Mouse (Mus musculus) spleen, postnatal 10 days (tissue): Measurements from ENCODE around the gene Tctex1d1.

ENCODE experiments used
- DNase-seq, 2 experiments: peaks; one replicate each; pipeline ENCODE4 v3.0.0; 2021 to 2022; ENCODE audit warnings: low spot score in 2 of 2

The Tctex1d1 gene

DNA sequence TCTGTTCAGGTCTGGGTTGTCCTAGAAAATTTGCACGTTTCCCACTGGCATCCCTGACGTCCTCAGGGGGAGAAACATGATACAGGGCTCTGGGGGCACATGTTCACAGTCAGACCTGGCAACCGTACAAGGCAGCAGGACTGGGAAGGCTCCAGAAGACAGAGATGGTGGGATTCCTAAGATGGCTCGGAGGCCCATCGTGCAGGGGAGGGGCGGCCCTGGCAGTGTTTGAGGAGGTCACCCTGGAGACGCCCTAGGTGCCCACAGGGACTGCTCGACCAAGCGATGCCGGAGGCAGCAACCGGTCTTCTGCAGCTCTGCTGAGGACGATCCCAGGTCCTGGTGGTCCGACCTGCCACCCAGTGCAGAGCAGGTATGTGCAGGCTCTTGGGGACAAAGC lies at the start of gene Tctex1d1:
TSS of gene Tctex1d1 (plus strand) at position 167 of the 400 bp plus-strand sequence.
- no peak for DNase-seq

GRCm38 (mm10) chr4:102929491-102929890 lies 48.9 kb upstream of the Tctex1d1 start:
- no peak for DNase-seq

GRCm38 (mm10) chr4:102930679-102931078 lies 47.7 kb upstream of the Tctex1d1 start:
- DNase-seq, result no peak

DNA sequence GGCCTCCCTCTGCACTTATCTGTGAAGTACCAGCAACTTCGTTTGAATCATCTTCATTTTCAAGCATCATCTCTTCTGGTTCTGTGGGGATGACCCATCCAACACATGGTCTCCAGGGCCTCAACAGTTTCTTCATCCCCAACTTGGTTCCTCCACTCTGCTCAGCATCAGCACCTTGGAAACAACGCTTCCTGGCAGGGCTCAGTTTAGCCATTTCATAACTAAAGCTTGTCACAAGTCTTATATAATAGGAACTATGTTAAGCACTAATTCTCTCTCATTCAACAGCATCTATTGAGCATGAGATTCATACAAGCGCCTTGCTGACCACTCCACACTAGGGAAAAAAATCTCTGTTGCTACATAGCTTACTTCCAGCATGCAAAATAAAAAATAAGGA lies 38.1 kb upstream of the Tctex1d1 start:
- no peak for DNase-seq

GRCm38 (mm10) chr4:102940738-102941137 lies 37.7 kb upstream of the Tctex1d1 start:
- no peak for DNase-seq

DNA sequence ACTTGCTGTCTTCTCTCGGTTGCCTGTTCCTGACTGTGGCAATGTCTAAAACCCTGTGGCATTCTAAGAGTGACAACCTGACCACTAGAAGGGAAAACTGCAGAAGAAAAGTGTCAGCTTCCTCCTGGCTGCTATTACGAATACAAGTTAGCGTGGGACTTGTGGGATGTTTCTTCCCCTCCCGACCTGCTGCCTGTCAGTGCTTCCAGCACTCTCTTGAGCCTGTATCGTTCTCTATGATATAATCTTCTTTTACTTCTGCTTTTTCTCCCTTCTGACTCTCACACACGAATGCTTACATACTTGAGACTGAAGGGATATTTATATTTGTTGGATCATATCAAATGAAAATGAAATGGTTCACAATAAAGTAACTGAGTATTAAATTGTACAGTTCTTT lies 34.1 kb upstream of the Tctex1d1 start:
- DNase-seq, result no peak

GRCm38 (mm10) chr4:102952476-102952875 lies 25.9 kb upstream of the Tctex1d1 start:
- DNase-seq, result no peak

GRCm38 (mm10) chr4:102955294-102955956 lies 23.0 kb upstream of the Tctex1d1 start:
- DNase-seq, result no peak

- DNase-seq, result no peak
Measured at GRCm38 (mm10) chr4:102959409-102959808, 19.0 kb upstream of the Tctex1d1 start.

DNA sequence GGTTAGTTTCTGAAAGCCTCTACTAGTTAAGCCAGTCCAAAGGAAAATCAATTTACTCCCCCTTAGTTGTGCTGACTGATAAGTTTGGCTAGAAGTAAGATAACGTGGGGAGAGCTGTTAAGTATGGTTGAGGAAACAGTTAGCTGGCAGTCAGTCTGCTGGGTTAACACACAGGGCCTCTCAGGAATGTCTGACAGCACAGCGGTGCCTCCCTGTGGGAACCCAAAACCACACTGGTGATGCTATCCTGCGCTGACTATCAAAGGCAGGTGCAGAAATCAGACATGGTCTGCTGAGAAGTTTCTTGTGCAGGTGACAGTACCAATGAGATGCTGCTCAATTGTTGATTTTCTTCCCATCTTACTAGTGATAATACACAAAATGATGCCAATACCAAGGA lies 14.2 kb upstream of the Tctex1d1 start:
- no peak for DNase-seq

DNA sequence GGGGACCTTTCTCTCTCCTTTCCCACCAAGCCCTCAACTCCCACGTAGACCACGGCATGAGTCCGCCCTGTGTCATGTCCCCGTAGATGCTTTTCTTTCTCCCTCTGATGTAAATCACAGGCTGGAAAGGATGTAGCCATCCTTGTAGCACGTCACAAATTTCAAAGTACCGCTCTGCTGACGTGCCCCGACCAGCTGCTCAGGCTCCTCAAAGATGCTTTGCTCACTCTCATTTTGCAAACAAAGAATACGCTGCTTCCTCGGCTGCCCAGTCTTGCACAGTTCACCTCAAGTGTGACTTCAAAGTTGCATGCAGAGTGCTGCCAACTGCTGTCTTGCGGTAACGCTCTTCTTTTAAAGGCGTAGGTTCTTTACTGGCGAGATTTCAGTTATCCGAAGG lies 10.6 kb upstream of the Tctex1d1 start:
- no peak for DNase-seq

GRCm38 (mm10) chr4:102969599-102969998 lies 8.8 kb upstream of the Tctex1d1 start:
- DNase-seq, result no peak

- no peak for DNase-seq
Measured at GRCm38 (mm10) chr4:102971159-102971558, 7.2 kb upstream of the Tctex1d1 start.

- DNase-seq, result no peak
Measured at GRCm38 (mm10) chr4:102972071-102972470, 6.3 kb upstream of the Tctex1d1 start.

- DNase-seq, result no peak
Measured at GRCm38 (mm10) chr4:102974172-102974571, 4.2 kb upstream of the Tctex1d1 start.

DNA sequence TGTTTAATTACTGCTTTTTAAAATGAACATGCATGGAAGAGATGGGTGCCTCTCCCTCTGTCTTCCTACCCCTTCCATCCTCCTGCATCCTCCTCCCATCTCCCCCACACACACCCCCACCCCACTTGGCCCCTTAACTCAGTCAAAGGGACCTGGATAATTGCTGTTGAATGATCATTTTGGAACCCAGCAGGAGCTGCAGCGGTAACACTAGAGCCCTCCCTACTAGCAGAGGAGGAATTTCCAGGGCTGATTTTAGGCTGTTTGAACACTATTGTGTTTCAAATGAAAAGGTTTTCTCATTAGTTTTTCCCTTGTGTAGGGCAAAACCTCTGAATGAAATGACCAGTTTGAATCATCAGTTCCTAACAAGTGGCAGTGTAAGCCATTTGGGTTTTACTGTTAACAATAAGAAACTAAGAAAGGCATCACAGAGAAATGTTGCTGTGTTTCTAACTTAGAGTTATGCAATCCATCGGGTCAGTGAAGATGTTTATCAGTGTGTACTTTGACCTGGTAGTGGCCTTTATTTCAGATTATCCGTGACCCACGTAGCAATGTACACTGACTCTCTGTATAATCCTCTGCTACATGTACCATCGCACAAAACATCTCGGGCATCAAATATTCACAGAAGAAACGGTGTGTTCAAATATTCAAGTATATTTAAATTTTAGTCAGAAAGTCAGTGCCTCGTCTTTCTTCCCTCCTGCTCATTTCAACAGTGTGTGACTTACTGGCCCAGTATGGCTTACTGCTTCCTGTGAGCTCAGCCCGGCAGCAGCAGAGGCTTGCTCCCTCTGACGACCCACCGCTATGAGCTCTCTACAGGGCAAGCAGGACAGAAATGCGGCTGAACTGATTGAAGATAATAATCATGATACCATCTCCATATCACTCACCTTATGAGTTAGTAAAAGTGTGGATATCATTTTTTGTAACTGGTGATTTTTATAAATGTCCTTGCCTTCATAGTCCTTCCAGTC lies 1.8 kb upstream of the Tctex1d1 start:
- no peak for DNase-seq

DNA sequence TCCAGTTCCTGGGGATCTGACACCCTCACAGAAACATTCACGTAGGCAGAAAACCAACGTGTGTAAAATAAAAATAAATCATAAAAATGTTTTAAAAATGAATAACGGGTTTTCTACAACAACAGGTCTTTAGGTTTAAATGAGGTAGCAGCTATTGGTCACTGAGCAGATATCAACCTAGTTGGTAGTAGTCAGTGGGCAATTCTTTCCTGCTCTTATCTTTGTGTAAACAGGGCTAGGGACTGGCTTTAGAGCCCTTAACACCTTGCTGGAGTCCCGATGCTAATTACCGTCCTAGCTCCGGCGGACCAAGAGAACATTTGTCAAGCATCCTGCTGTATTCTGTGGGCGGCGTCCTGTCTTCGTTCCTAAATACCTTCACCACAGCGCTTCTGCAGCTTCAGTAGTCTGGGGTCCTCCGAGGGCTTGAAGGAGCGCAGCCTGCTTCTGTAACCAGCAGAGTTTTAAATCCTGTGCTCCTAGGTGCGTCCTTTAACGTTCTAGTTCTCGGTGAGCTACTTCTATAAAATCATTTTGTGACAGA lies 556 bp upstream of the Tctex1d1 start:
- no peak for DNase-seq

GRCm38 (mm10) chr4:102979385-102979784 lies 979 bp downstream of the Tctex1d1 start:
- DNase-seq, result no peak

DNA sequence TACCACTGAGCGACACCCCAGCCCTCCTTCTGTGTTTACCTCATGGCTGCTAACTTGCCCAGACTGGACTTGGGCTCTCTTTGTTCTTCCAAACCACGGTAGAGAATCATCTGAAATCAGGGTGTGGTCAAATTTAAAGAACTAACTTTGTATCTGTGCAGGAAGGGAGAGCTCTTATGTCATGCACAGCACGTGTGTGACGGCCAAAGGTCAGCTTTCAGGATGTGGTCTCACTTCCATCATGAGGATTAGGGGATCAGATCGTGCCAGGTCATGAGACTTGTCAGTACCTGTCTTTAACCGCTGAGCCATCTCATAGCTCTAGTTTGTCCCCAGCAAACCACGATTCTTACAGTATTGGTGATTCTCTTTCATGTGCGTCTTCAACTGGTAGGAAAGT lies 3.3 kb downstream of the Tctex1d1 start:
- DNase-seq, result no peak

GRCm38 (mm10) chr4:102986173-102986572 lies 7.8 kb downstream of the Tctex1d1 start:
- DNase-seq, result peak in 1 of 2 experiments; percentile 28

GRCm38 (mm10) chr4:102986917-102987316 lies 8.5 kb downstream of the Tctex1d1 start:
- DNase-seq, result peak in 1 of 2 experiments; percentile 48

GRCm38 (mm10) chr4:102987325-102987724 lies 8.9 kb downstream of the Tctex1d1 start:
- DNase-seq, result no peak

DNA sequence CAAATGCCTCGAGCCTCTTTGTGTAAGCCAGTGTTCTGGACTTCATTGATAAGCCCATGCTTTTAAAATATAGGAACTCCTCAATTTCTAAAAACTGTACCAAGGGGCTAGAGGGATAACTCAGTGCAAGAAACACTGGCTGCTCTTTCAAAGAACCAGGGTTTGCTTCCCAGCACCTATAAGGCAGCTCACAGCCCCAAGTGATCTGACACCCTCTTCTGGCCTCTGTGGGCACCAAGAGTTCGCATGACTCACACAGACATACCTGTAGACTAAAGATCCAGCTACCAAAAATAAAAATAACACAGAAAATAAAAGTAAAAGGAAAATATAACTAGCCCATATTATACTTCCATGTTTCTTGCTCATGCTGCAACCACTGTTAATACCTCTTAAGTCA lies 9.3 kb downstream of the Tctex1d1 start:
- DNase-seq, result no peak
